Mouse (Mus musculus) spleen, postnatal 0 days (tissue): ENCODE results near the gene Csf2rb2. TPM values are rescaled to one million over a fixed set of nuclear protein-coding genes. Genes with fewer than 3 reads are reported as not detected.

Source experiments
- polyA plus RNA-seq: library from polyadenylated mRNA; unstranded; fragments of >200 nt; fragmentation: Nextera tagmentation; extraction: Ambion mirVana; gene quantifications from 2 replicates; pipeline ENCODE4 v1.2.1, GENCODE M21; 2015

Csf2rb2 gene
- polyA plus RNA-seq = 2.0 and 2.5 TPM in 2 replicates

DNA sequence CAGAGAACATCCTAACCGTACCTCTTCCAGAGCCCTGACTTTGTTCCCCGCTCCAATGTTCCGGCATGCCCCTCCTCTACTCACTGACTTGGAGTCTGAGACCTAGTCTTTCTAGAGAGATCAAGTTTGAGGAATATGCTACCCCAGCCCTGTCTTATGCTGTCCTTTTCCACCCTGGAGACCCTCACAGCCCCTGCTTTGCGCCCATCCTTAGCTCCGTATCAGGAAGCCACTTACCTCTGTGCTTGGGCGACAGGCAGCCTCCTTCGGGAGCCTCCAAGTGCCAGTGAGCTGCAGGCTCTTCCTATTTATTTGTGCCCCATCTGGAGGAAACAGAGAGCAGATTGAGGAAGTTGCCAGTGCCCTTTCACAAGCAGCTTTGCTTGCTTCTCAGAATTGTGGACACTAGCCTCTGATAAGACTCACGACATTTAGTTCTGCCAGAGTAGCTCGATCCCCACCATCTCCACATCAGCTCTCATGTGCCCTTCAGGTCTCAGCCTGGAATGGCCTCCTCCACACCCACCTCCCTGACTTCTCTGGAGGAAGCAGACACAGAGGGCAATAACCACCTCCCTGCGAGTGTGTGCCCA lies at the start of gene Csf2rb2:
Gene Csf2rb2, minus strand, starts transcription at position 381 of the 593 bp plus-strand sequence.

GRCm38 (mm10) chr15:78325671-78326339 lies 20.3 kb upstream of the Csf2rb2 start, which contains the start of gene Csf2rb:
TSS of gene Csf2rb (plus strand) at chr15:78325752.

GRCm38 (mm10) chr15:78244695-78245492 lies 60.6 kb downstream of the Csf2rb2 start, which contains the start of gene Ncf4:
TSS of gene Ncf4 (plus strand) at chr15:78244801.

Other genes starting within 250 kb of the Csf2rb2 start
- not detected in 2 replicates for gene Cacng2, start 185.7 kb downstream of the Csf2rb2 start, polyA plus RNA-seq
- 60.5 and 60.7 TPM in 2 replicates for gene Ift27, start 131.6 kb downstream of the Csf2rb2 start, polyA plus RNA-seq
- not detected in 2 replicates for gene Pvalb, start 99.3 kb downstream of the Csf2rb2 start, polyA plus RNA-seq
- 91.3 and 109 TPM in 2 replicates for gene Ncf4, start 60.9 kb downstream of the Csf2rb2 start, polyA plus RNA-seq
- 10.7 and 15.6 TPM in 2 replicates for gene Csf2rb, start 20.0 kb upstream of the Csf2rb2 start, polyA plus RNA-seq
- not detected in 2 replicates for gene Tex33, start 90.2 kb upstream of the Csf2rb2 start, polyA plus RNA-seq
- gene Tst, start 100.2 kb upstream of the Csf2rb2 start, polyA plus RNA-seq = 28.7 and 36.2 TPM in 2 replicates
- gene Mpst, start 100.7 kb upstream of the Csf2rb2 start, polyA plus RNA-seq = 5.7 and 5.9 TPM in 2 replicates
- 15.1 and 17.1 TPM in 2 replicates for gene Kctd17, start 122.8 kb upstream of the Csf2rb2 start, polyA plus RNA-seq
- 0.11 and 0.30 TPM in 2 replicates for gene Tmprss6, start 162.9 kb upstream of the Csf2rb2 start, polyA plus RNA-seq
- 2.8 and 4.1 TPM in 2 replicates for gene Il2rb, start 189.6 kb upstream of the Csf2rb2 start, polyA plus RNA-seq
- 8.1 and 10.1 TPM in 2 replicates for gene C1qtnf6, start 225.7 kb upstream of the Csf2rb2 start, polyA plus RNA-seq
- not detected in 2 replicates for gene Sstr3, start 239.0 kb upstream of the Csf2rb2 start, polyA plus RNA-seq